Mouse (Mus musculus): ENCODE results near the gene Kif24.

Gene Kif24

GRCm38 (mm10) chr4:41497046-41497445 is 32.4 kb upstream of the Kif24 start:
- Histone ChIP-seq H3K4me1 (replicated peaks; ENCODE audit: low read depth, low read length) (peaks cover 52% of the 10 kb centered on the region), H3K36me3 (ENCODE audit: insufficient read depth, low read length) (peaks cover 24% of the 10 kb centered on the region), H3K27me3 (ENCODE audit: insufficient read depth, low read length) (peaks cover 87% of the 10 kb centered on the region), H3K4me3 (replicated peaks; ENCODE audit: low read length) (no peak overlapping the region), H3K9me3 (ENCODE audit: low read length) (no peaks in the 10 kb centered on the region)
- TF ChIP-seq CTCF (conservative IDR thresholded peaks at IDR 0.05; ENCODE audit: low read length) = no peak
- no peak for TF ChIP-seq POU5F1 (IDR thresholded peaks at IDR 0.05; ENCODE audit: borderline replicate concordance, low read length)
- no peak for TF ChIP-seq NANOG (IDR thresholded peaks at IDR 0.05; ENCODE audit: borderline replicate concordance, low read length)

DNA sequence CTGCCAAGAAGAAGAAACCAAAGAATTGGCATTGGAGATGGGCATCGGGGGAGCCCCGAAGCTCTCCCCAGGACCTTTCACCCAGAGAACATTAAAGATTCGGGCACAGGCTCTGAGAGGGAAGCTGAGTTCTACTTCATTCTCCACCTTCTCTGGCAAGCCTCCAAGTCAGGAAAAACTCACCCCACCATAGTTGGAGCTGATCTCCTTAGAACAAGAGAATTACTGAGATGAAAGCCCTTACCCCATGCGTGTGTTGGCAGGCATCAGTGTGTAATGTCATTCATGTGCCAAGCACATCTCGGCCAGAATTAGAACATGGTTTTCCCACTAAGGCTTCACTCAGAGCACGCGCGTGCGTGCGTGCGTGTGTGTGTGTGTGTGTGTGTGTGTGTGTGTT is 31.2 kb upstream of the Kif24 start:
- H3K4me3 ChIP-seq (replicated peaks; ENCODE audit: low read length) = no peak overlapping the region
- TF ChIP-seq POU5F1 (IDR thresholded peaks at IDR 0.05; ENCODE audit: borderline replicate concordance, low read length) (no peak), CTCF (conservative IDR thresholded peaks at IDR 0.05; ENCODE audit: low read length) (no peak), NANOG (IDR thresholded peaks at IDR 0.05; ENCODE audit: borderline replicate concordance, low read length) (no peak)
- peaks cover 75% of the 10 kb centered on the region for H3K27me3 ChIP-seq (ENCODE audit: insufficient read depth, low read length)
- H3K36me3 ChIP-seq (ENCODE audit: insufficient read depth, low read length) = peaks cover 24% of the 10 kb centered on the region
- H3K4me1 ChIP-seq (replicated peaks; ENCODE audit: low read depth, low read length) = peaks cover 42% of the 10 kb centered on the region
- H3K9me3 ChIP-seq (ENCODE audit: low read length) = no peaks in the 10 kb centered on the region

GRCm38 (mm10) chr4:41495076-41495475 is 30.4 kb upstream of the Kif24 start:
- peaks cover 24% of the 10 kb centered on the region for H3K36me3 ChIP-seq (ENCODE audit: insufficient read depth, low read length)
- peaks cover 67% of the 10 kb centered on the region for H3K27me3 ChIP-seq (ENCODE audit: insufficient read depth, low read length)
- H3K4me1 ChIP-seq (replicated peaks; ENCODE audit: low read depth, low read length) = peaks cover 41% of the 10 kb centered on the region
- TF ChIP-seq POU5F1 (IDR thresholded peaks at IDR 0.05; ENCODE audit: borderline replicate concordance, low read length) = no peak
- TF ChIP-seq NANOG (IDR thresholded peaks at IDR 0.05; ENCODE audit: borderline replicate concordance, low read length) = no peak
- no peak for TF ChIP-seq CTCF (conservative IDR thresholded peaks at IDR 0.05; ENCODE audit: low read length)
- no peaks in the 10 kb centered on the region for H3K9me3 ChIP-seq (ENCODE audit: low read length)
- no peak overlapping the region for H3K4me3 ChIP-seq (replicated peaks; ENCODE audit: low read length)

DNA sequence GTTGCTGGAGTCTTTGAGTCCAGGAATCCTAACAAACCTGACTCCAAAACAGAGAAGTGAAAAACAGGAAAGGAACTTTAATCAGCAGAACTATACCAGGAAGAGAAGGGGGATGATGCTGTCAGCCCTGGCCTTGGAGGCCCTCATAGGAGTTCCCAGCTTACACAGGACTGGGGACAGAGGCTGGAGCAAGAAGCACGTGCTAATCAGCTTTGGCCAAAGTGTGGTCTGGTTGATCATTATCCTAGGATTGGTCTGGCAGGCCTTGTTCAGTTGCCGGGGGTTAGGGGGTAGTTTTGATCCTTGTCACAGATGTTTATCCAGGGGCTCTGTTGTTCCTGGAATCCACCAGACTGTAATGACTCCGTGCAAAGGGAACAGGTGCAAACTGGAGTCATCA is 29.7 kb upstream of the Kif24 start:
- H3K36me3 ChIP-seq (ENCODE audit: insufficient read depth, low read length) = peaks cover 24% of the 10 kb centered on the region
- H3K27me3 ChIP-seq (ENCODE audit: insufficient read depth, low read length) = peaks cover 60% of the 10 kb centered on the region
- H3K9me3 ChIP-seq (ENCODE audit: low read length) = no peaks in the 10 kb centered on the region
- H3K4me3 ChIP-seq (replicated peaks; ENCODE audit: low read length) = no peak overlapping the region
- no peak for TF ChIP-seq CTCF (conservative IDR thresholded peaks at IDR 0.05; ENCODE audit: low read length)
- TF ChIP-seq POU5F1 (IDR thresholded peaks at IDR 0.05; ENCODE audit: borderline replicate concordance, low read length) = no peak
- TF ChIP-seq NANOG (IDR thresholded peaks at IDR 0.05; ENCODE audit: borderline replicate concordance, low read length) = no peak
- H3K4me1 ChIP-seq (replicated peaks; ENCODE audit: low read depth, low read length) = peaks cover 34% of the 10 kb centered on the region

DNA sequence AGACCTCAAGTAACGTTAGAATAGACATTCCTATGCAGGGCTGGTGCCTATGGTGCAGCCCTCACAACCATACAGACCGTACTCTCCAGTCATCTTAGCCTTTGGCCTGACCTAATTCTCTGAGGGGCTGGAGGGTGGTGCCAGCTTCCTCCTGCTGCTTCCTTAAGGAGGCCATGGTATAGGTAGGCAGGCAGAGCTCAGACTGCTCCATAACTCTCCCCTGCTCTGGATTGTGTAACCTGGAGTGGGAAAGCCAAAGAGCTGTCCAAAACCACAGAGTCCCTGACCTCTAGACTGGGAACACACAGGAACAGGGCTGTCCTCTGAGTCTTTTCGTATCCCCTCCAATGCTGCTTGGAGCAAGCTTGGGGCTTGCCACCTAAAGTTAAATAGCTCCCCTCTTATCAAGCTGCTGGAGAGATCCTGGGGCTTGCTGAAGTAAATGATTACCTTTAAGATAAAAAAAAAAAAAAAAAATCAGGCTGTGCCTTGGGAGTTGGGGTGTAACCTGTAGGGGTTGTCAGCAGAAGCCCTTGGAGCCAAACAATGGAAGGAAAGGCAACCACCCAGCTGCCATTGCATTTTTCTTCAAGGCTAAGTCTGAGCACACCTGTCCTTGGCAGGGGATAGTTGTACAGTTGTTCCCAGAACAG is 28.9 kb upstream of the Kif24 start:
- peaks cover 56% of the 10 kb centered on the region for H3K27me3 ChIP-seq (ENCODE audit: insufficient read depth, low read length)
- H3K4me1 ChIP-seq (replicated peaks; ENCODE audit: low read depth, low read length) = peaks cover 26% of the 10 kb centered on the region
- TF ChIP-seq NANOG (IDR thresholded peaks at IDR 0.05; ENCODE audit: borderline replicate concordance, low read length) = no peak
- no peak for TF ChIP-seq POU5F1 (IDR thresholded peaks at IDR 0.05; ENCODE audit: borderline replicate concordance, low read length)
- TF ChIP-seq CTCF (conservative IDR thresholded peaks at IDR 0.05; ENCODE audit: low read length) = no peak

GRCm38 (mm10) chr4:41492951-41493350 is 28.3 kb upstream of the Kif24 start:
- TF ChIP-seq POU5F1 (IDR thresholded peaks at IDR 0.05; ENCODE audit: borderline replicate concordance, low read length) (no peak), NANOG (IDR thresholded peaks at IDR 0.05; ENCODE audit: borderline replicate concordance, low read length) (no peak), CTCF (conservative IDR thresholded peaks at IDR 0.05; ENCODE audit: low read length) (no peak)
- peaks cover 24% of the 10 kb centered on the region for H3K36me3 ChIP-seq (ENCODE audit: insufficient read depth, low read length)
- H3K27me3 ChIP-seq (ENCODE audit: insufficient read depth, low read length) = peaks cover 53% of the 10 kb centered on the region
- H3K4me1 ChIP-seq (replicated peaks; ENCODE audit: low read depth, low read length) = peaks cover 23% of the 10 kb centered on the region
- no peak overlapping the region for H3K4me3 ChIP-seq (replicated peaks; ENCODE audit: low read length)
- H3K9me3 ChIP-seq (ENCODE audit: low read length) = no peaks in the 10 kb centered on the region

More for the DNA sequence above, 28.9 kb upstream of the Kif24 start:
- Histone ChIP-seq H3K9me3 (ENCODE audit: low read length) (no peaks in the 10 kb centered on the region), H3K36me3 (ENCODE audit: insufficient read depth, low read length) (peaks cover 24% of the 10 kb centered on the region), H3K4me3 (replicated peaks; ENCODE audit: low read length) (no peak overlapping the region)

DNA sequence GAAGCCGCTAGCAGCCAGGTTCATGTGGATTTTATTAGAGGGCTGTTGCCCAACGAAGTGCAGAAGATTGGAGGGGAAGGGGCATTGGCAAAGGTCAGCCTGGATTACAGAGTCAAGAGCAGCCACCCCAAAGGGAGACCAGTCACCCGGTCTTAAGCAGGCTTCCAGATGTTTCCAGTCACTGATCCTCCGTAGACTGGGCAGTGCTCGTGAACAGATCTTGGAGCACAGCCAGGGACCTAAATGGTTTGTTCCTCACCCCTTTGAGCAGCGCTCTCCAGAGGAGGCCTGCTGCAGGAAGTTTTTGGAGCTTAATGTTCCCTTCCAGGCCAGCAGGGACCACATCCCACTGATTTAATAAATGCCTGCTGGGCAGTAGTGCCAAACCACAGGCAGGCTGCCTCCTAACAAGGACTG is 16.9 kb upstream of the Kif24 start:
- TF ChIP-seq POU5F1 (IDR thresholded peaks at IDR 0.05; ENCODE audit: borderline replicate concordance, low read length) (no peak), NANOG (IDR thresholded peaks at IDR 0.05; ENCODE audit: borderline replicate concordance, low read length) (no peak), CTCF (conservative IDR thresholded peaks at IDR 0.05; ENCODE audit: low read length) (no peak)
- H3K27me3 ChIP-seq (ENCODE audit: insufficient read depth, low read length) = peaks cover 4% of the 10 kb centered on the region
- no peak overlapping the region for H3K4me3 ChIP-seq (replicated peaks; ENCODE audit: low read length)
- H3K4me1 ChIP-seq (replicated peaks; ENCODE audit: low read depth, low read length) = peaks cover 15% of the 10 kb centered on the region; the same call in 1 of the 2 replicates
- H3K9me3 ChIP-seq (ENCODE audit: low read length) = no peaks in the 10 kb centered on the region
- H3K36me3 ChIP-seq (ENCODE audit: insufficient read depth, low read length) = peaks cover 49% of the 10 kb centered on the region

DNA sequence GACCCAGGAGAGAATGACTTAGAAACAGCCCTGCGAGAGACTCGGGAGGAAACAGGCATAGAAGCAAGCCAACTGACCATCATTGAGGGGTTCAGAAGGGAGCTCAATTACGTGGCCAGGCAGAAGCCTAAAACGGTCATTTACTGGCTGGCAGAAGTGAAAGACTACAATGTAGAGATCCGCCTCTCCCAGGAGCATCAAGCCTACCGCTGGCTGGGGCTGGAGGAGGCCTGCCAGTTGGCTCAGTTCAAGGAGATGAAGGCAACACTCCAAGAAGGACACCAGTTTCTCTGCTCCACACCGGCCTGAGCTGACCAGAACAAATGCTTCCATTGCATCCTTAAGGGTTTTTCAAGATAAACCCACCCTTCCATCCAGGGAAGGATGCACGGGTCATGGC is 15.6 kb upstream of the Kif24 start:
- Histone ChIP-seq H3K4me1 (replicated peaks; ENCODE audit: low read depth, low read length) (peaks cover 15% of the 10 kb centered on the region; the same call in 1 of the 2 replicates), H3K4me3 (replicated peaks; ENCODE audit: low read length) (no peak overlapping the region), H3K27me3 (ENCODE audit: insufficient read depth, low read length) (no peaks in the 10 kb centered on the region), H3K9me3 (ENCODE audit: low read length) (no peaks in the 10 kb centered on the region), H3K36me3 (ENCODE audit: insufficient read depth, low read length) (peaks cover 49% of the 10 kb centered on the region)
- TF ChIP-seq CTCF (conservative IDR thresholded peaks at IDR 0.05; ENCODE audit: low read length) (no peak), POU5F1 (IDR thresholded peaks at IDR 0.05; ENCODE audit: borderline replicate concordance, low read length) (no peak), NANOG (IDR thresholded peaks at IDR 0.05; ENCODE audit: borderline replicate concordance, low read length) (no peak)

- Histone ChIP-seq H3K27me3 (ENCODE audit: insufficient read depth, low read length) (no peaks in the 10 kb centered on the region), H3K9me3 (ENCODE audit: low read length) (no peaks in the 10 kb centered on the region), H3K4me1 (replicated peaks; ENCODE audit: low read depth, low read length) (peaks cover 18% of the 10 kb centered on the region), H3K36me3 (ENCODE audit: insufficient read depth, low read length) (peaks cover 49% of the 10 kb centered on the region), H3K4me3 (replicated peaks; ENCODE audit: low read length) (no peak overlapping the region)
- TF ChIP-seq CTCF (conservative IDR thresholded peaks at IDR 0.05; ENCODE audit: low read length) = no peak
- TF ChIP-seq POU5F1 (IDR thresholded peaks at IDR 0.05; ENCODE audit: borderline replicate concordance, low read length) = no peak
- TF ChIP-seq NANOG (IDR thresholded peaks at IDR 0.05; ENCODE audit: borderline replicate concordance, low read length) = no peak
Observed at GRCm38 (mm10) chr4:41479456-41479804, 14.7 kb upstream of the Kif24 start.
